Mouse (Mus musculus): ENCODE measurements around the gene Dguok.

- TF ChIP-seq EP300 (IDR thresholded peaks at IDR 0.05; ENCODE audit: low read depth) (no peak), CTCF (IDR thresholded peaks at IDR 0.05; ENCODE audit: low read depth) (no peak)
These were observed 63.1 kb downstream of the Dguok start for GRCm38 (mm10) chr6:83443441-83444340.

All from liver, postnatal 0 days (tissue).